Mouse (Mus musculus): ENCODE measurements around the gene Smad3. TPM values are rescaled to one million over a fixed set of nuclear protein-coding genes. Genes with fewer than 3 reads are reported as not detected.

The Smad3 gene
- polyA plus RNA-seq, 1 experiment from 2014 or later, result 21.7 TPM

GRCm38 (mm10) chr9:63697606-63698005, 60.2 kb downstream of the Smad3 start:
- H3K27me3 ChIP-seq (ENCODE audit: low read depth, poor library complexity, severe bottlenecking), result no peaks in the 10 kb centered on the region; the same call in 1 of the 2 replicates
- H3K27ac ChIP-seq (replicated peaks), result peak overlapping the region; percentile 68
- WGBS, result 39% methylated on average over 5 of the region's 5 CpGs
- H3K36me3 ChIP-seq, result peaks cover 4% of the 10 kb centered on the region; the same call in 1 of the 2 replicates
- H3K9me3 ChIP-seq (replicated peaks), result no peaks in the 10 kb centered on the region
- peaks cover 68% of the 10 kb centered on the region for H3K4me1 ChIP-seq
- H3K4me3 ChIP-seq, result no peak overlapping the region
- no peak for DNase-seq (ENCODE audit: low spot score)

GRCm38 (mm10) chr9:63696463-63697105, 61.2 kb downstream of the Smad3 start:
- peaks cover 58% of the 10 kb centered on the region for H3K4me1 ChIP-seq
- peak; percentile 61 for DNase-seq (ENCODE audit: low spot score)
- 34% methylated on average over 10 of the region's 10 CpGs for WGBS
- no peaks in the 10 kb centered on the region for H3K9me3 ChIP-seq (replicated peaks)
- peak overlapping the region; percentile 3 for H3K4me3 ChIP-seq
- peaks cover 12% of the 10 kb centered on the region for H3K36me3 ChIP-seq
- H3K27me3 ChIP-seq (ENCODE audit: low read depth, poor library complexity, severe bottlenecking), result no peaks in the 10 kb centered on the region; the same call in 1 of the 2 replicates
- H3K27ac ChIP-seq (replicated peaks), result peak overlapping the region; percentile 68

DNA sequence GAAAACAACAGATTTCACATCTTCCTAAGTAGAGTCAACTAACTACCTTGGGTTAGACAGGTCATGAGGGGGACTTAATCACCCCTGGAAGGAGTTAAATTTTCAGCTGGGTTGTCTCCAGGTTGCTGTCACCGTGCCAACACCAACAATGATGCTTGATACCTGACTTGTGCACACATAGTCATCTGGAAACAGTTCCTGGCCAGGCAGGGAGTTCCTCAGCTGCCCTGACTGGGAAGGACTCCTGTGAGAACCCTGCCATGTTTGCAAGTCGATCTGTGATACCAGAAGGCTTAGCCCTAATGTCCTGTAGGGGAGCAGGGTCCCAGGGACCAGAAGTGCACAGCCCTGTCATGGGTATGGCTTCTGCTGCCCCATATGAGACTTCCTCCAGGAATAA, 65.8 kb downstream of the Smad3 start:
- no peaks in the 10 kb centered on the region for H3K9me3 ChIP-seq (replicated peaks)
- no peak for DNase-seq (ENCODE audit: low spot score)
- H3K4me1 ChIP-seq, result peaks cover 13% of the 10 kb centered on the region
- H3K27ac ChIP-seq (replicated peaks), result no peak overlapping the region
- no peak overlapping the region for H3K4me3 ChIP-seq
- WGBS, result 93% methylated on average over 2 of the region's 2 CpGs
- H3K27me3 ChIP-seq (ENCODE audit: low read depth, poor library complexity, severe bottlenecking), result no peaks in the 10 kb centered on the region
- peaks cover 38% of the 10 kb centered on the region for H3K36me3 ChIP-seq

DNA sequence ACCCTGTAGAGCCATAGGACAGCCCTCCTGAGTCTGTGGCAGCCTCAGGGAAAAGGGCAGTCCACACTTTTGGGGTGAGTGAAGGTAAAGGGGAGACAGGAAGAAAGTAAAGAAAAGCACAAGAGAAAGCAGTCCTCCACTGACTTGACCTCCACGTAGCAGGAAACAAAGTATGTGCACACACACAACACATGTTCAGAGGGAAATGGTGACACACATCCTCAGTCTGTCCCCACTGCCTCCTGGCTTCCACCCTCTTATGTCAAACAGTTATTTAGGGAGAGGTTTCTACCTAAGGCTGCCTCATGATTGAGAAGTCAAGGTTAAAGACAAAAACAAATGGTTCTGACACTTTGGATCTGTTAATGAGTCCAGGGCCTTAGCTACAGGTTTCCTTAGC, 67.3 kb downstream of the Smad3 start:
- no peak overlapping the region for H3K4me3 ChIP-seq
- no peaks in the 10 kb centered on the region; the same call in 1 of the 2 replicates for H3K4me1 ChIP-seq
- WGBS, result 93% methylated on average over 1 of the region's 1 CpGs
- H3K27me3 ChIP-seq (ENCODE audit: low read depth, poor library complexity, severe bottlenecking), result no peaks in the 10 kb centered on the region
- H3K9me3 ChIP-seq (replicated peaks), result no peaks in the 10 kb centered on the region
- H3K36me3 ChIP-seq, result peaks cover 49% of the 10 kb centered on the region
- no peak for DNase-seq (ENCODE audit: low spot score)
- no peak overlapping the region for H3K27ac ChIP-seq (replicated peaks)

DNA sequence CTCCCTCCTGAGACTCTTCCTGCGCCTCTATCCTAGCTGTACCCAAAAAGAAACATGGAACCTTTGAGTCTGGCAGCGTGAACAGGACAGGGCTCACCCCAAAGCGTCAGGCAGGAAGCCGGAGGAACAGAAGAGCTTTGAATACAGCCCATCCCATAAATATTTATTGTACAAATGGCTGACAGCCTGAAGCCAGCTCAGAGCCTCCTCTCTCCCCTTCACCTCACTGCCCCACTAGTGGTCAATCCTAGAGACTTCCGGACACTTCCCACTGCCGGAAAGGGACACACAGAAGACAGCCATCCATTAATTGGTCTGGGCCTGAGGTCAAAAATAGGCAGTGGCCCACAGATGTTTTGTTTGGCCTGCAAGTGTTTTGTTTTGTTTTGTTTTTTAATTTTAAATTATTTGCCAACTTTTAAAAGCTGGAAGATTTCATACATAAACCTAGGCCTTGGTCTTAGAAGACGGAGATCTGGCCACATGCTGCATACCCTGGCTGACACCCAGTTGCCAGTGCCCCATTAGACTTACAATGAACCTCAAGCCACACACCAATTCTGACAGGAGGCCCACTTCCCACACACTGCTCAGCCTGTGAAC, 70.3 kb downstream of the Smad3 start:
- WGBS, result 92% methylated on average over 7 of the region's 7 CpGs
- no peak for DNase-seq (ENCODE audit: low spot score)
- H3K4me3 ChIP-seq, result no peak overlapping the region
- H3K27me3 ChIP-seq (ENCODE audit: low read depth, poor library complexity, severe bottlenecking), result no peaks in the 10 kb centered on the region
- peaks cover 44% of the 10 kb centered on the region for H3K36me3 ChIP-seq
- peaks cover 2% of the 10 kb centered on the region; the same call in 1 of the 2 replicates for H3K4me1 ChIP-seq
- no peak overlapping the region for H3K27ac ChIP-seq (replicated peaks)
- H3K9me3 ChIP-seq (replicated peaks), result no peaks in the 10 kb centered on the region

DNA sequence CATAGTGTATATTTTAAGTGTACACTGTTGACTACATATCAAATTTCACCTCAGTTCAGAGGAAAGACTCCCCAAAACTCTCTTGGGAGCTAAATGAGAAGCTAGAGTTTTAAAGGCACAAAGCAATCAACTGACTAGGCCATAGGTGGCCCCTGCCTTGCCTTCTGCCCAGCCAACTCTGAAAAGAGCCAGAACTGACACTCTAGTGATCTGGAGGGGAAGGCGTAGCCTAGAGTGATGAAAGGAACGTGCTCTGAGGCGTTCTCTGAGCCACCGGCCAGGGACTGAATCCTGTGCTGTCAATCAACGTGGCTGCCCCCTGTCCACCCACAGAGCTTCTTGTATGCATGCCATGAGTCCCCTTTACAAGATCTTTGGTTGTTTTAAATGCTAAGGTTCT, 72.4 kb downstream of the Smad3 start:
- DNase-seq (ENCODE audit: low spot score), result no peak
- Histone ChIP-seq H3K36me3 (peaks cover 28% of the 10 kb centered on the region), H3K27ac (replicated peaks) (no peak overlapping the region), H3K9me3 (replicated peaks) (no peaks in the 10 kb centered on the region), H3K4me3 (no peak overlapping the region), H3K4me1 (peaks cover 2% of the 10 kb centered on the region; the same call in 1 of the 2 replicates), H3K27me3 (ENCODE audit: low read depth, poor library complexity, severe bottlenecking) (no peaks in the 10 kb centered on the region)
- WGBS, result 63% methylated on average over 5 of the region's 5 CpGs

DNA sequence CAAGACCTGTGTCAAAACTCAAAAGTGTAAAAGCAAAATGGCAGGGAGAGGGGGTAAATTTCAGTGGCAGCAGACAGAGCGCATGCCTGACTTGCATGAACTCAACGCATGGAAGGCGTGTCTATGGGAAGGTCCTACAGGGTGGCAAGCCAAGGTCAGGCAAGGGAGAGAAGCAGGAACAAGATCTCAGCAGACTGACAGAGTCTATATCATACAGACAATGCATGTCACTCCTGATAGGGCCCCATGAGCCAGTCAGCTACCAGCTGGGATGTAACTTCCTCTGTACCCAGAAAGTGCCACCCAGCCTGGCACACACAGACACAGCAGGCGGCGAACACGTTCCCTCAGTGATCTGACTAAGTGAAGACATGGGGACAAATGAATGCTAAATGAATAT, 73.5 kb downstream of the Smad3 start:
- Histone ChIP-seq H3K36me3 (peaks cover 21% of the 10 kb centered on the region), H3K9me3 (replicated peaks) (no peaks in the 10 kb centered on the region), H3K4me1 (peaks cover 4% of the 10 kb centered on the region; the same call in 1 of the 2 replicates), H3K27ac (replicated peaks) (no peak overlapping the region), H3K27me3 (ENCODE audit: low read depth, poor library complexity, severe bottlenecking) (no peaks in the 10 kb centered on the region), H3K4me3 (no peak overlapping the region)
- 98% methylated on average over 6 of the region's 6 CpGs for WGBS
- DNase-seq (ENCODE audit: low spot score), result no peak

DNA sequence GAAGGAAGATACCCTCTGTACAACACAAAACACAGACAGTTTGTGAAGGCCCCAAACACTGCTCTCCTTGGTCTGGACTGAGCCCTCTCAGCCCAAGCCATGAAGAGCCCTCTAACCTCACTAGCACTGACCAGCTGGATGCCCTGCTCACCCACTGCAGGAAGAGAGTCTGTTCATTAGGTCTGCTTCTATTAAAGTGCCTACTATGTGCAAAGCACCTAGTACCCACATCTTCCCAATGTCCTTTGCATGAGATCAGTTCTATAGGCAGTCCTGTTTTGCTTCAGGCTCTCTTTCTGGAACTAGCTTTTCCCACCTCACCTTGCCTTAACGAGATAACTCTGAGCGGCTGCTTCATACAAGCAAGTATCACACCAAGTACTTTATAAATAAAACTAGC, 74.9 kb downstream of the Smad3 start:
- Histone ChIP-seq H3K36me3 (peaks cover 18% of the 10 kb centered on the region), H3K9me3 (replicated peaks) (no peaks in the 10 kb centered on the region), H3K4me3 (no peak overlapping the region), H3K27me3 (ENCODE audit: low read depth, poor library complexity, severe bottlenecking) (no peaks in the 10 kb centered on the region), H3K27ac (replicated peaks) (no peak overlapping the region), H3K4me1 (peaks cover 12% of the 10 kb centered on the region; the same call in 1 of the 2 replicates)
- no peak for DNase-seq (ENCODE audit: low spot score)
- 95% methylated on average over 2 of the region's 2 CpGs for WGBS

DNA sequence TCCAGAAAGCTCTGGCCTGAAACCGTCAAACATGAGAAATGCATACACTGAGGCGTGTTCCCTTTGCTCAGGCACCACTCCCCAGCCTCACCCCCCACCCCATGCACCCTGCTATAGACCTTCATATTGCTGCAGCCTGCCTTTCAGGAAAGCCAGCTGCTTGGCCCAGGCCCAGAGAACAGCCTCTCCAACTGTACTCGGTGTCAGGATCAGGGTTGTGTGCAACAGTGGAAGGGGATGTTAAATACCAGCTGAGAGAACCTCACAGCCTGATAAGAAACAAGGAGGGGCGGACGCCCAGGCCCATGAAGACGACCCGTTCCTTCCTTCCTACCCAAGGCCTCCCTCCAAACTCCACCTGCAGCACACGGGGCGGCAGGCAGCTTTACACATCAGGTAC, 75.5 kb downstream of the Smad3 start:
- no peak for DNase-seq (ENCODE audit: low spot score)
- Histone ChIP-seq H3K9me3 (replicated peaks) (no peaks in the 10 kb centered on the region), H3K27me3 (ENCODE audit: low read depth, poor library complexity, severe bottlenecking) (no peaks in the 10 kb centered on the region), H3K36me3 (peaks cover 16% of the 10 kb centered on the region), H3K4me3 (no peak overlapping the region), H3K27ac (replicated peaks) (0 out of 2 replicates have a peak overlapping the region, but pooled peaks have one; percentile 30), H3K4me1 (peaks cover 15% of the 10 kb centered on the region; the same call in 1 of the 2 replicates)
- WGBS, result 86% methylated on average over 9 of the region's 9 CpGs

DNA sequence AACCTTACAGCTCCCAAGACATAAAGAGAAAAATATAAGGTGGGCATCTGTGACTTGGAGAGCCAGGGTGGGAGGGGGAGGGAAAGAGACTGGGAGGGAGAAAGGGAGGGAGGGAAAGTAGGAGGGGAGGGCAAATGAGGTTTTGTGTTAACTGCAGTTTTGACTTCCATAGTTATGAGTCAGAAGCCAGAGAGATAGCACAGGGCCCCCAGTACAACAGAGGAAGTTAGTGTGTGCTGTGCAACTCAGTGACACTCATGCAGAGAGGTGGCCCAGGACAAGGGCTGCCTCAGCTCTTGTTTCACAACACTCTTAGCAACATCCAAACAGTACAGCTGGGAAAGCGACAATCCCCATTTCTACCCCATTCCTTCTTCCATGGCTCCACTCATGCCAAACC, 79.7 kb downstream of the Smad3 start:
- Histone ChIP-seq H3K27me3 (ENCODE audit: low read depth, poor library complexity, severe bottlenecking) (no peaks in the 10 kb centered on the region), H3K27ac (replicated peaks) (no peak overlapping the region), H3K9me3 (replicated peaks) (no peaks in the 10 kb centered on the region), H3K4me1 (peaks cover 21% of the 10 kb centered on the region), H3K36me3 (peaks cover 21% of the 10 kb centered on the region), H3K4me3 (no peak overlapping the region)
- no peak for DNase-seq (ENCODE audit: low spot score)
- WGBS, result 89% methylated on average over 1 of the region's 1 CpGs

DNA sequence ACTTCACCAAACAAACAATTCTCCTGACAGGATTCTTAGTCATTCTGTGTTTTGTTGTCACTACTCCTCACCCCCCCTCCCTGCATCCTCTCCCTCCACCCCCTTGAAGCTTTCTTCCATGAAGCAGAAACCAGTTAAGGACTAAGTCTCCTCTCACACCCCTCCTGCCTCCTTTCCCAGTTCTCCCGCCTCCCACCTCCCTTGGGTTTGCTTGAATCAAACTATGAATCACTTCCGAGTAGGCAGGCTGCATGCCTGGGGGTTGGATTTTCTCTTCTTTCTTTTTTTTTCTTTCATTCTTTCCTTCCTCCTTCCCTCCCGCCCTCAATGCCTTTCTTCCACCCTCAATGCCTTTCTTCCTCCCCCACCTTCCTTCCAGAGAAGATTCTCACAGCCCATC, 80.2 kb downstream of the Smad3 start:
- Histone ChIP-seq H3K36me3 (peaks cover 21% of the 10 kb centered on the region), H3K4me1 (peaks cover 23% of the 10 kb centered on the region), H3K27ac (replicated peaks) (no peak overlapping the region), H3K9me3 (replicated peaks) (no peaks in the 10 kb centered on the region), H3K4me3 (no peak overlapping the region), H3K27me3 (ENCODE audit: low read depth, poor library complexity, severe bottlenecking) (no peaks in the 10 kb centered on the region)
- 85% methylated on average over 3 of the region's 3 CpGs for WGBS
- no peak for DNase-seq (ENCODE audit: low spot score)

GRCm38 (mm10) chr9:63674613-63675012, 83.2 kb downstream of the Smad3 start:
- Histone ChIP-seq H3K4me3 (no peak overlapping the region), H3K4me1 (peaks cover 29% of the 10 kb centered on the region), H3K27ac (replicated peaks) (no peak overlapping the region), H3K9me3 (replicated peaks) (no peaks in the 10 kb centered on the region), H3K36me3 (peaks cover 36% of the 10 kb centered on the region), H3K27me3 (ENCODE audit: low read depth, poor library complexity, severe bottlenecking) (no peaks in the 10 kb centered on the region)
- no peak for DNase-seq (ENCODE audit: low spot score)
- 94% methylated on average over 10 of the region's 10 CpGs for WGBS

DNA sequence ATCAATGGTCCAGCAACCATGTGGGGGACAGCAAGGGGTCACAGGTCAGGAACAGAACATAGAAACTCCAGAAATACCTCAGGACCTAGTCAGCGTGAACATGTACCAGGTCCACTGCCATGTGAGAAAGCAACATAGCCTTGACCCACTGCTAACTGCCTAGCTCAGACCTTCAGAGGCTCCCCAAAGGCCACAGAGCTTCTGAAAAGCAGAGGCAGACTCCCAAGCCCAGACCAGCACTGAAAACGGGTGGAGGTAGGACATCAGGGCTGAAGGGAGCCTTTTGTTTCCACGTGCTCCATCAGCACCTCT, 84.3 kb downstream of the Smad3 start:
- H3K4me3 ChIP-seq, result no peak overlapping the region
- H3K36me3 ChIP-seq, result peaks cover 34% of the 10 kb centered on the region
- no peaks in the 10 kb centered on the region for H3K9me3 ChIP-seq (replicated peaks)
- DNase-seq (ENCODE audit: low spot score), result no peak
- 82% methylated on average over 3 of the region's 3 CpGs for WGBS
- no peaks in the 10 kb centered on the region for H3K27me3 ChIP-seq (ENCODE audit: low read depth, poor library complexity, severe bottlenecking)
- H3K27ac ChIP-seq (replicated peaks), result no peak overlapping the region
- H3K4me1 ChIP-seq, result peaks cover 35% of the 10 kb centered on the region
